Mouse (Mus musculus): ENCODE results near the gene Ubn1. TPM values are rescaled to one million over a fixed set of nuclear protein-coding genes. Genes with fewer than 3 reads are reported as not detected.

Gene Ubn1
- polyA plus RNA-seq, 1 experiment, result 12.9 TPM

DNA sequence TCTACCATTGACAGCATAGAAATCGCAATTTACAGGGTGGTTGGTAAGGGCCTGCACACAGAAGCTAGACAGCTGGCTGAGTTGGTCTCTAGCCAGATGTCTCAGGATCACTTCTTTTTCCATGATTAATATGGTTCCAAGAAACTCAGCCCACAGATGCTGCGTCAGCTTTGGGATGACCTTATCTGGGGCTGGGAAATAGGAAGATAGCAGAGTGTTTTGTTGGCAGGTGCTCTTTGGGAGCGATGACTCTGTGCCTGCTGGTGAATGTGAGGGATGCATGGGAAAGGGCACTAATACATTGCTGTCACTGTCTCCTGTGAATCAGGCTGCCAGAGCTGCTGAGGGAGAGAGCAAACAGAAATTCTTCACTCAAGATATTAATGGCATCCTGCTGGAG is 20.5 kb downstream of the Ubn1 start:
- Histone ChIP-seq H3K79me2 (ENCODE audit: control insufficient read depth, insufficient read depth) (no peaks in the 10 kb centered on the region), H3ac (ENCODE audit: control insufficient read depth, insufficient read length) (no peak overlapping the region), H3K27me3 (ENCODE audit: control insufficient read depth, insufficient read depth, insufficient read length) (no peaks in the 10 kb centered on the region), H3K4me2 (ENCODE audit: low read depth) (no peak overlapping the region), H3K4me3 (no peak overlapping the region), H3K36me3 (ENCODE audit: control insufficient read depth, insufficient read depth) (peaks cover 59% of the 10 kb centered on the region)
- TF ChIP-seq MYOG (IDR thresholded peaks at IDR 0.05; ENCODE audit: control insufficient read depth in 1 of 3, insufficient read depth in 1 of 3, insufficient read length in 2 of 3, low read depth in 2 of 3) (peak in 1 of 3 experiments; percentile 24), TCF3 (IDR thresholded peaks at IDR 0.05; ENCODE audit: insufficient read length, low read depth) (no peak)

DNA sequence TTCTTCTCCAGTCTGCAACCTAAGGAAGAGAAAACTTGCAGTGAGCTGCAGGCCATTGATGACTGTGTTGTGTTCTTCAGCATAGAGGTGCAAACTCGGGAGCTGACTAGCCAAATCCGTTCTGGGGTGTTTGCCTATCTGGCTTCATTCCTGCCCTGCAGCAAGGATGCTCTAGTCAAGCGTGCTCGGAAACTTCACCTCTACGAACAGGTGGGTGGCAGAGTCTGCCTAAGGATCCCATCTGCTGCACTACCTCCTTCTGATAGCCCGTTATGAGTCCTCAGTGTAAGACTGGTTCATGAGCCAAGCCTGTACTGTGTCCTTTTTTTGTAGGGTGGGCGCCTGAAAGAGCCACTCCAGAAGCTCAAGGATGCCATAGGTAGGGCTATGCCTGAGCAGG is 22.1 kb downstream of the Ubn1 start:
- Histone ChIP-seq H3K27me3 (ENCODE audit: control insufficient read depth, insufficient read depth, insufficient read length) (no peaks in the 10 kb centered on the region), H3K36me3 (ENCODE audit: control insufficient read depth, insufficient read depth) (peaks cover 60% of the 10 kb centered on the region)
- TF ChIP-seq TCF12 (IDR thresholded peaks at IDR 0.05; ENCODE audit: insufficient read depth, poor library complexity, severe bottlenecking) (no peak), E2F4 (IDR thresholded peaks at IDR 0.05; ENCODE audit: insufficient read depth) (no peak), SRF (IDR thresholded peaks at IDR 0.05; ENCODE audit: control insufficient read depth, insufficient read length, low read depth) (no peak), MYOG (IDR thresholded peaks at IDR 0.05; ENCODE audit: control insufficient read depth in 1 of 3, insufficient read depth in 1 of 3, insufficient read length in 2 of 3, low read depth in 2 of 3) (no peak), TCF3 (IDR thresholded peaks at IDR 0.05; ENCODE audit: insufficient read length, low read depth) (no peak)

DNA sequence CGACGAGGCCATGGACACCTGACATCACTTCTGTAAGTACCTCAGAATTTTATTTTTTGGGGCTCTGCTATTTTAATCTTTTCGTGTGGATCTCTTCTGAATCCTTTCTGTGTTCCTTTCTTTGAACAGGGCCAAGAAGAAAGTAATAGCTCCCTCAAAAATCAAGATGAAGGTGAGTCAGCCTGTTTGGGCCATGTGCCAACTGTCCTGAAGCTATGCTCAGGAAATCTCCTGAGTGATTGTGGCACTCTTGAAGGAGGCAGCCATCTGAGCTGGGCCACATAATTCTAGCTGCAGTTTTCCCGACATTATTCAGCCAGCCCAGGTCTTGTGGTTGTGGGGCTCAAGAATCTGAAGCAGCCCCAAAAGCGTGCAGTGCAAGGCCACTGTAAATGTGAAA is 24.5 kb downstream of the Ubn1 start:
- Histone ChIP-seq H3ac (ENCODE audit: control insufficient read depth, insufficient read length) (no peak overlapping the region), H3K27me3 (ENCODE audit: control insufficient read depth, insufficient read depth, insufficient read length) (no peaks in the 10 kb centered on the region), H3K4me3 (no peak overlapping the region), H3K4me2 (ENCODE audit: low read depth) (no peak overlapping the region), H3K36me3 (ENCODE audit: control insufficient read depth, insufficient read depth) (peaks cover 51% of the 10 kb centered on the region), H3K79me2 (ENCODE audit: control insufficient read depth, insufficient read depth) (no peaks in the 10 kb centered on the region)
- no peak for TF ChIP-seq MYOD1 (IDR thresholded peaks at IDR 0.05; ENCODE audit: control insufficient read depth in 1 of 3, insufficient read length in 2 of 3, low read depth in 2 of 3)
- no peak for TF ChIP-seq MAX (IDR thresholded peaks at IDR 0.05; ENCODE audit: low read depth)
- no peak for TF ChIP-seq REST (IDR thresholded peaks at IDR 0.05; ENCODE audit: insufficient read depth, insufficient read length)
- no peak for TF ChIP-seq USF1 (IDR thresholded peaks at IDR 0.05; ENCODE audit: low read depth)
- TF ChIP-seq TCF3 (IDR thresholded peaks at IDR 0.05; ENCODE audit: insufficient read length, low read depth), result no peak
- TF ChIP-seq POLR2A (IDR thresholded peaks at IDR 0.05; ENCODE audit: insufficient read length, low read depth), result no peak
- TF ChIP-seq POLR2AphosphoS2 (IDR thresholded peaks at IDR 0.05; ENCODE audit: insufficient read length, low read depth), result no peak
- no peak for TF ChIP-seq MYOG (IDR thresholded peaks at IDR 0.05; ENCODE audit: control insufficient read depth in 1 of 3, insufficient read depth in 1 of 3, insufficient read length in 2 of 3, low read depth in 2 of 3)
- TF ChIP-seq SRF (IDR thresholded peaks at IDR 0.05; ENCODE audit: control insufficient read depth, insufficient read length, low read depth), result no peak
- TF ChIP-seq CEBPB (IDR thresholded peaks at IDR 0.05; ENCODE audit: insufficient read depth, poor library complexity, severe bottlenecking), result no peak
- no peak for TF ChIP-seq TCF12 (IDR thresholded peaks at IDR 0.05; ENCODE audit: insufficient read depth, poor library complexity, severe bottlenecking)
- TF ChIP-seq E2F4 (IDR thresholded peaks at IDR 0.05; ENCODE audit: insufficient read depth), result no peak

More for the DNA sequence above, 22.1 kb downstream of the Ubn1 start:
- no peak overlapping the region for H3K4me3 ChIP-seq
- H3K4me2 ChIP-seq (ENCODE audit: low read depth), result no peak overlapping the region
- H3K79me2 ChIP-seq (ENCODE audit: control insufficient read depth, insufficient read depth), result no peaks in the 10 kb centered on the region
- H3ac ChIP-seq (ENCODE audit: control insufficient read depth, insufficient read length), result no peak overlapping the region

DNA sequence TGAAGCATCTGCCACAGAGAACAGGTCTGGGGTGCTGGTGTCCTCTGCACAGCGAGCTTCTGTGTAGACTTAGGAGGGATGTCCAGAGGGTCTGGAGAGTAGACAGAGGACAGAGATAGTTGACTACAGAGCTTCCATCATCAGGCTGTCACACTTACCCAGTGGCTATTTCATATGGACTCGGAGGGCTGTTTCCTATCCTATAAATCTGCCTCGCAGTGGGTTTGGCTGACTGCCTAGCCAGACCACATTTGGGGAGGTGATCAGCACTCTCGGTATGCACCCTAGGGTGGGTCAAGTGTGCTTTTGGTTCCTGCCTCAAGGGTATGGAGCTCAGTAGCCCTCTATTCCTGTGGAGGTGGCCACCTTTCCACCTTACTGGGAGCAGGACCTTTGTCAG is 35.3 kb downstream of the Ubn1 start:
- H3K4me2 ChIP-seq (ENCODE audit: low read depth), result no peak overlapping the region
- no peak for TF ChIP-seq E2F4 (IDR thresholded peaks at IDR 0.05; ENCODE audit: insufficient read depth)
- no peak for TF ChIP-seq MYOD1 (IDR thresholded peaks at IDR 0.05; ENCODE audit: control insufficient read depth in 1 of 3, insufficient read length in 2 of 3, low read depth in 2 of 3)
- no peak for TF ChIP-seq MYOG (IDR thresholded peaks at IDR 0.05; ENCODE audit: control insufficient read depth in 1 of 3, insufficient read depth in 1 of 3, insufficient read length in 2 of 3, low read depth in 2 of 3)
- no peak for TF ChIP-seq POLR2AphosphoS2 (IDR thresholded peaks at IDR 0.05; ENCODE audit: insufficient read length, low read depth)
- TF ChIP-seq REST (IDR thresholded peaks at IDR 0.05; ENCODE audit: insufficient read depth, insufficient read length), result no peak
- TF ChIP-seq USF1 (IDR thresholded peaks at IDR 0.05; ENCODE audit: low read depth), result no peak
- TF ChIP-seq TCF12 (IDR thresholded peaks at IDR 0.05; ENCODE audit: insufficient read depth, poor library complexity, severe bottlenecking), result no peak
- no peak for TF ChIP-seq CEBPB (IDR thresholded peaks at IDR 0.05; ENCODE audit: insufficient read depth, poor library complexity, severe bottlenecking)
- TF ChIP-seq POLR2A (IDR thresholded peaks at IDR 0.05; ENCODE audit: insufficient read length, low read depth), result no peak
- no peak for TF ChIP-seq TCF3 (IDR thresholded peaks at IDR 0.05; ENCODE audit: insufficient read length, low read depth)
- H3K4me3 ChIP-seq, result no peak overlapping the region
- H3ac ChIP-seq (ENCODE audit: control insufficient read depth, insufficient read length), result no peak overlapping the region
- H3K79me2 ChIP-seq (ENCODE audit: control insufficient read depth, insufficient read depth), result no peaks in the 10 kb centered on the region
- peaks cover 28% of the 10 kb centered on the region for H3K36me3 ChIP-seq (ENCODE audit: control insufficient read depth, insufficient read depth)
- H3K27me3 ChIP-seq (ENCODE audit: control insufficient read depth, insufficient read depth, insufficient read length), result no peaks in the 10 kb centered on the region

DNA sequence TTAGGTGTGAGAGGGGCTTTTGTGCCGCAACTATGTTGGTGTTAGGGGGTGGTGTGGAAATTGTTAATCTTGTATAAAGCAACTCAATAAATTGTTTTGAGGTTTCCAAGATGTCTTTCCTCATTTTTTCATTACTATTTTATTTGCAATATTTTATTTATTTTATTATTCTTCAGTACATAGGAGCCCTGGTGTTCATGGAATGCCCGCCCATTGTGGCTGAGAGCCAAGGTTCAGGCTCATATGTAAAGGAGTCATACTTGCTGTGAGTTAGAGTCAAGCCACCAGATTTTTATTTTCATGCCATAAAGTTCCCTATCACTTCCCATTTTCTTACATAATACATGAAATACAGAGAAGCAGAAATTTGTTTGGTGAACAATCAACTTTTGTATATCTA is 36.3 kb downstream of the Ubn1 start:
- no peak overlapping the region for H3K4me3 ChIP-seq
- H3K4me2 ChIP-seq (ENCODE audit: low read depth), result no peak overlapping the region
- no peak for TF ChIP-seq USF1 (IDR thresholded peaks at IDR 0.05; ENCODE audit: low read depth)
- no peak for TF ChIP-seq MYOG (IDR thresholded peaks at IDR 0.05; ENCODE audit: control insufficient read depth in 1 of 3, insufficient read depth in 1 of 3, insufficient read length in 2 of 3, low read depth in 2 of 3)
- no peak for TF ChIP-seq MAX (IDR thresholded peaks at IDR 0.05; ENCODE audit: low read depth)
- no peak for TF ChIP-seq POLR2A (IDR thresholded peaks at IDR 0.05; ENCODE audit: insufficient read length, low read depth)
- TF ChIP-seq TCF3 (IDR thresholded peaks at IDR 0.05; ENCODE audit: insufficient read length, low read depth), result no peak
- no peak for TF ChIP-seq TCF12 (IDR thresholded peaks at IDR 0.05; ENCODE audit: insufficient read depth, poor library complexity, severe bottlenecking)
- TF ChIP-seq REST (IDR thresholded peaks at IDR 0.05; ENCODE audit: insufficient read depth, insufficient read length), result no peak
- no peak for TF ChIP-seq CEBPB (IDR thresholded peaks at IDR 0.05; ENCODE audit: insufficient read depth, poor library complexity, severe bottlenecking)
- no peak for TF ChIP-seq SRF (IDR thresholded peaks at IDR 0.05; ENCODE audit: control insufficient read depth, insufficient read length, low read depth)
- no peak for TF ChIP-seq POLR2AphosphoS2 (IDR thresholded peaks at IDR 0.05; ENCODE audit: insufficient read length, low read depth)
- TF ChIP-seq E2F4 (IDR thresholded peaks at IDR 0.05; ENCODE audit: insufficient read depth), result no peak
- no peak for TF ChIP-seq MYOD1 (IDR thresholded peaks at IDR 0.05; ENCODE audit: control insufficient read depth in 1 of 3, insufficient read length in 2 of 3, low read depth in 2 of 3)
- no peaks in the 10 kb centered on the region for H3K27me3 ChIP-seq (ENCODE audit: control insufficient read depth, insufficient read depth, insufficient read length)
- peaks cover 28% of the 10 kb centered on the region for H3K36me3 ChIP-seq (ENCODE audit: control insufficient read depth, insufficient read depth)
- no peak overlapping the region for H3ac ChIP-seq (ENCODE audit: control insufficient read depth, insufficient read length)
- no peaks in the 10 kb centered on the region for H3K79me2 ChIP-seq (ENCODE audit: control insufficient read depth, insufficient read depth)

All from myocyte (in vitro differentiated cells).